Mouse (Mus musculus): ENCODE results near the gene Gm44596.

Gene Gm44596

GRCm38 (mm10) chr6:128375192-128375591, at the start of gene Gm44596, which contains the start of gene Tex52:
Gene Gm44596, plus strand, starts transcription at chr6:128375503.
Gene Tex52, plus strand, starts transcription at chr6:128375456.
- DNase-seq (ENCODE audit: low spot score in 2 of 2) = no peak

DNA sequence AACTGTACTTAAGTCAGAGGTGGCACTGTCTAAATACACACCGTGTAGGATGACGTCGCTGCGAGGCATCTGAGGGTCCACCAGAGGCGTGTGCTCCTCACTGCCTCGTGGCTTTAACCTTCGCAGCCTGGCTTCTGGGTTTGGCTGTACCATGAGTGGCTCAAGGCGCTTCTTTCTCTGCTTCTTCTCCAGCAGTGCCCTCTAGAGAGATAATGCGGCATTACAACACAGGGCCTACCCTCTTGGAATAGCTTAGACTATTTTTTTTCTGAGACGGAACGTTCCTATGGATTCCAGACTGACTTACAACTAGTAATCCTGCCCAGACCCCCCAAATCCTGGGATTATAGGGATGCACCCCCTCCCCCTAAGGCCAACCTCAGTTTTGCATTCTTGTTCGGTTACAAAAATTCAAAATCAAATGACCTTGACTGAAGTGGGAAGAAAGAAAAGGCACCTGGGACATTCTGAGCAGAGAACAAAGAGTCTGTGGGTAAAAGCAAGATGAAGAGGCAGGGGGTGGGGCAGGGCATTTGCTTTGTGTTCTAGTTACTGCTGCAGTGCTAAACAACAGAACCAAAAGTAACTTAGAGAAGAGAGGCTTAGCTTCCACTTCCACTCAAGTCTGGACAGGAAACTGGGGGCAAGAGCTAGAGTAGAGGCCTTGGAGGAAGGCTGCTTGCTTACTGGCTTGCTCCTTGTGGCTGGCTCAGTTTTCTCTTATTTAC, 40.7 kb upstream of the Gm44596 start:
- peak in 1 of 2 experiments; percentile 76 for DNase-seq (ENCODE audit: low spot score in 2 of 2)

DNA sequence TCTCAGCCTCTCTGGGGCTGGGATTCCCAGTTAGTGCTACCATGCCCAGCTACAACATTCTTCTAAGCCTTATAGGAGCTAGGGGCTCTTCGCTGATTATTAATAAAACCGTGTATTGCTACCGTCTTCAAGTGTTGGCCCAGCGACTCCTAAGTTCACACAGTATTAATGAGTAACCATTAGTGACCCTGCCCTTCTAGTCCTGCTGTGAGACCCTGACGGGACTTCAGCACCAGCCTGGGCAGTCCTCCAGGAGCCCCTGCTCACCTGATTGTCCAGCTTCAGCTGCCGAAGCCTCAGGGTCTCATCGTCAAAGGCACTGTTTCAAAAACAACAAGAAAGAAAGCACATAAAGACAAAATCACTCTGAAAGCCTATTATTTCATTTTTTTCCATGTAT, 37.8 kb upstream of the Gm44596 start:
- DNase-seq (ENCODE audit: low spot score in 2 of 2) = no peak

DNA sequence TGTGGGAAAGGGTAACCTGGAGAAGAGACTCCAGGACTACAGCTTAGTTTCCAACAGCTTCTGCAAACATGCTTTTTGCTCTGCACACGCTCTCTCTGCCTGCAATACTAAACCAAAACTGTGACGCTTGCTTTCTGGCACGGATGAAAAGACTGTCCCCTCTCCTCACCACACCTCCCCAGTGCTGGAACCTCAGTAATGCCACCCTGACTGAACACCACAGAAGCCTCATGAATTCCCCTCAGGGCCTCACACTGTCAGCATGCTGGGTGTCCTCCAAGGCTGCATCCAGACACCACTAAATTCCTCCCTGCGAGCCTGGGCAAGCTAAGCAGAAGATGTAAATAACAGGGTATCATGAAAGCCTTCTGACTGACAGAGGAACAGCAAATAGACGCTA, 36.4 kb upstream of the Gm44596 start:
- no peak for DNase-seq (ENCODE audit: low spot score in 2 of 2)

DNA sequence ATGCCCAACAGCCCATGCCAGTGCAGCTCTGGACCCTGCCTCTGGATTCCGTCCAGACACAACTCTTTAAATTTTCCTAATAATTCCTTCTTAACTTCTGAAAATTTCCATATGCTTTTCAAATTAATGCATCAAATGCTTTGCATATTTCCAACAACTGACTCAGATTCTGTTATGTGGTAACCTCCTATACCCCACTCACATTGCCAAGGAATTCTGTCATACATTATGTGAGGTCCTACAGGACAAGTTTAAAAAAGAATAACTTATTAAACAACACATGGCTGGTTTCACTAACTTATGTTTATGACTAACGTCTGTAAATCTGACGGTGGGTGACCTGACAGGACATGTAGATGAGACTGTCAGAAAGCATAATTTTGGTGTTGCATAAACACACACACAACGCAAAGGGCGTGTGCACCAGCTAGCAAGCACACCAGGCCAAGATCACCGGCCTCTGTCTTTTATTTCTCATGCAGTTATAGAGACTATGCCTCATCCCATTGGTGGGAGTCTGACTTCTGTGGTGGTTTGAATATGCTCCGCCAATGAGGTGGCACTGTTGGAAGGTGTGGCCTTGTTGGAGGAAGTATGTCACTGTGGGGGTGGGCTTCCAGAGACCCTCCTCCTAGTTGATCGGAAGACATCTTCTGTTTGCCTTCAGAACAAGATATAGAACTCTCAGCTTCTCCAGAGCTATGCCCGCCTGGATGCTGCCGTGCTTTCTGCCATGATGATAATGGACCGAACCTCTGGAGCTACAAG, 33.2 kb upstream of the Gm44596 start:
- DNase-seq (ENCODE audit: low spot score in 2 of 2) = no peak

GRCm38 (mm10) chr6:128345623-128346022, 29.7 kb upstream of the Gm44596 start:
- no peak for DNase-seq (ENCODE audit: low spot score in 2 of 2)

DNA sequence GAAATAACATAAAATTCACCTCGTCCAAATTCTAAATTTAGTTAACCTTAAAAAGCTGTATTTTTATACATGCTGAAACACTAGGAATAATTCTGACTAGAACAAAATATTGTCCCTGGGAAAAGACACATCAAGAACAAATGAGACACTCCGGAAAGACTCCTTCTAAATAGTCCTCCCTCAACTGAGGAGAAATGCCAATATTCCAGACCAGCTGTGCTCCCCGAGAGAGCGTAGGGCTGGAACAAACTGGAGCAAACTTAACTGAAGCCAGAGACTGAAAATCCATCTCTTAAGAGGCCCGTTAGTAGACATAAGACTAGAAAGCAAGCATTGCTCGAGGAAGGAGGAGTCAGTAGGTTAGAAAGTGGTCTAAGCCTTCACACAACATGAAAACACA, 28.5 kb upstream of the Gm44596 start:
- DNase-seq (ENCODE audit: low spot score in 2 of 2) = no peak

- DNase-seq (ENCODE audit: low spot score in 2 of 2) = no peak
Observed at GRCm38 (mm10) chr6:128349711-128350110, 25.6 kb upstream of the Gm44596 start.

GRCm38 (mm10) chr6:128354140-128354539, 21.2 kb upstream of the Gm44596 start:
- DNase-seq (ENCODE audit: low spot score in 2 of 2) = no peak

DNA sequence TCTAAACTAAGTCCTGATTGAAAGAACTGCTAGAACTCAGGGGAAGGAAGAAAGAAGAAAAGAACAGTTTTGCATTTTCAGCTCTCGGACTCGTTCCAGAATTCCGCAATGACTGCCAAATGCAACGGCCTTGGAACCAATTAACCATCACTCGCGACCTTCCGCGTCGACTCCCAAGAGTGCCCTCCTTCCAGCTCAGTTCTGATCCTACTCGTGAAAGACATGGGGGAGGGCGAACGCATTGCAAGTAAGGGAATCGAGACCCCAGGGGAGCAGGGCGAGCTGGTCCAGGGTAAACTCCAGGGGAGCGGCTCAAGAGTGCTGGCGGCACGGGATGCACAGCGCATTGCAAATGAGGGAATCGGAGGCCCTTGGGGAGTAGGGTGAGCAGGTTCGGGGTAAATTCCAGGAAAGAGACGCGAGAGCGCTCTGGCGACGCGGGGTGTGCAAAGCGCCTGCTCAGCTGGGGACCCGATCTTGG, 20.1 kb upstream of the Gm44596 start:
- DNase-seq (ENCODE audit: low spot score in 2 of 2) = peak in 1 of 2 experiments; percentile 15

DNA sequence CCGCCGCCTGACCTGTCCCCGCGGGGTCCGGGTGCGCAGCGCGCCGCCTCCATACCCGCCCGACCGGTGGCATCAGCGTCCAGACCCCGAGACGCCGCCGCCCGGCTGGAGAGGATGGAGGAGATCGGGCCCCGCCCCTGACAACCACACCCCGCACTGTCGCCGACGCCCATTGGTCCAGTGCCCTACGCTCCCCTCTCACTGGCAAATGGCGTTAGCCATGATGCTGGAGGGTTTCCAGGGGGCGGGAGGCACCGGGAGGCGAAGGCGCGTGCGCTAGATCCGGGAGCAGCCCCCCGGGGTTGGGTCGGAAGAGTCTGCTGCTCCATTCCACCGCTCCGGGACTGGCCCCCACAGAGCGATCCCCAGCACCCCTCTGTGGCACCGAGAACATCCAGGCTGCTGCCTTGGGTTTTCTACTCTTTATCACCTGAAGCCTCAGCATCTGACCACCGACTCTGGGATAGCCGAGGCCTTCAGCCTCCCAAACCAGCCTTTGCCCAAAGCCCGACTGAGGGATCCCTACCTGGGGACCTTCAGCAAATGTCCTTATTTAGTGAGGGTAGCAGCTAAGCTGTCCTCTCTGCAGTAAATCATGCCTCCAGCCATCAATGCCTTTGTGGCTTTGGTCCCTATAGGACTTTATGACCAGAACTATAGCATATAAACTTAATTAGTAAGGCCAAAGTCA, 19.4 kb upstream of the Gm44596 start, which contains the start of gene Tulp3:
Gene Tulp3, minus strand, starts transcription at position 126 of the 691 bp plus-strand sequence.
- DNase-seq (ENCODE audit: low spot score in 2 of 2) = peak; percentile 65 to 90

GRCm38 (mm10) chr6:128358999-128359398, 16.3 kb upstream of the Gm44596 start:
- DNase-seq (ENCODE audit: low spot score in 2 of 2) = peak; percentile 57 to 77

DNA sequence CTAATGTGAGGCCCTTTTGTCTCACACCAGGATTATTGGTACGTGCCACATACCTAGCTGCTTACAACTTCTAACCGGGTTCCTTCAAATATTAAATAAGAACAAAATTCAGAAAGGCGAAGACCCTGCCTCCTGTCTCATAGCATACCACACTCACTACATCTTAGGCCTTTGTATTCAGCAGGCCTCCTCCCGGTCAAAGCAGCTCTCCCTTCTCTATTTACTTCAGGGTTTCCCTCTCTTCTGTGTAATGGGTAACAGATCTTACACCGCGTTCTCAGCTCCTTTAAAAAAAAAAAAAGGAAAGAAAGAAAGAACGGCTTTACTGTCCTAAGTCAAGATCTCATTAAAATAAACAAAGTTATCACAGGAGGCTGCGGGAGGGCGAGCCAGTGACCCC, 13.4 kb upstream of the Gm44596 start:
- DNase-seq (ENCODE audit: low spot score in 2 of 2) = peak in 1 of 2 experiments; percentile 22

- peak; percentile 86 to 90 for DNase-seq (ENCODE audit: low spot score in 2 of 2)
Observed at GRCm38 (mm10) chr6:128362381-128363006, 12.8 kb upstream of the Gm44596 start, which contains the start of the genes Rhno1 and Foxm1. Gene Rhno1, minus strand, starts transcription at chr6:128362911. Gene Foxm1, plus strand, starts transcription at chr6:128362967.

GRCm38 (mm10) chr6:128363007-128363825, 12.1 kb upstream of the Gm44596 start:
- DNase-seq (ENCODE audit: low spot score in 2 of 2) = no peak

DNA sequence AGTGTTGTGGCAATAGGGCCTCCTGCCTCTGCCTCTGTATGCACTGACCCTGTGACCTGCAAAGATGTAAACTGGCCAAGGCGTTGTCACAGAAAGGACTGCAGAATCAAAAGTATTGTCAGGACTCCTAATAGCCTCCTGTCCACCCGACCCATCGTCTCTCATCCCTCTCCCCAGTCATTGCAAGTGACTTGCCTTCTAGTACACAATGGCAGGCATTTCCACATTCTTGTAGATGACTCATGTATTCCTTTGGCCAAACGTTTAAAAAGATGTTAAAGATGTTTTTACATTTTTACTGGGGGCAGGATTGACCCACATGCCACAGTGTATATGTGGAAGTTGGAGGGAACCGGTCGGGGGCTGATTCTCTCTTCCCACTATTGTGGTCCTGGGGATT, 10.6 kb upstream of the Gm44596 start:
- DNase-seq (ENCODE audit: low spot score in 2 of 2) = no peak

DNA sequence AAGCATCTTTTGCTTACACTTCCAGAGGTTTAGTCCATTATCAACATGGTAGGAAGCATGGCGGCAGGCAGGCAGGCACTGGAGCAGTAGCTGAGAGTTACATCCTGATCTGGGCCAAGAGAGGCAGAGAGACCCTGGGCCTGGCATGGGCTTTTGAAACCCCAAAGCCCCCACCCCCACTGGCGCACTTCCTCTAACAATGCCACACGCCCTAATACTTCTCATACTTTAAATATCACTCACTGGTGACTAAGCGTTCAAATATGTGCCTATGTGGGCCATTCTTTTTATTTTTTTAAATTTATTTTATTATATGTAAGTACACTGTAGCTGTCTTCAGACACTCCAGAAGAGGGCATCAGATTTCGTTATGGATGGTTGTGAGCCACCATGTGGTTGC, 8.8 kb upstream of the Gm44596 start:
- no peak for DNase-seq (ENCODE audit: low spot score in 2 of 2)

- no peak for DNase-seq (ENCODE audit: low spot score in 2 of 2)
Observed at GRCm38 (mm10) chr6:128370040-128370439, 5.3 kb upstream of the Gm44596 start.

DNA sequence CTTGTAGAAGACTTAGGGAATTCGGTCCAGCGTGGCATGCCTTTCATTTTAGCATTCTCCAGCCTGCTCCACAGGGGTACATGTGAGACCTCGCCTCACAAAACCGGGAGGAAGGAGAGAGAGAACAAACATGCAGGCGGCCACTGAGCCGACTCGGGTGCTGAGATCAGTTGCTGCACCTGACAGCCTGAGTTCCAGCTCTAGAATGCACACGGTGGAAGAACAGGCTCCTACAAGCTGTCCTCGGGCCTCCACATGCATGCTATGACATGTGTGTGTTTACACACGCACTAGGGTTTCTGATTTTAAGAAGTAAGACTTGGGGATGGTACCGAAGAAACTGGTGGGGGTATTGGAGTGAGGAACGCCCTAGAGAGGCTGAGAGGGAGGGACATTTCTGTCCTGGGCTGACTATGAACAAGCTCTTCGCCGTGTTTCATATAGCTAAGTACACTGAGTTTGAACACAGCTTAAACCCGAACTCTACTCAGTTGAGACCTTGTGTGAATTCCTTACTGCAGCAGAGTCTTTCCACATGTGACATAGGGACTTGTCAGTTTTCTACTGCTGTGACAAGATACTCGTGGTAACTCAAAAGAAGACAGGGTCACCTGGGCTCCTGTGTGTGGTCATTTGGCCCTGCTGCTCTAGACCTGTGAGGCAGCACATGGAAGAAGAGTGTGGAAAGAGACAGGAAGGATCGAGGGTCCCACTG, 1.2 kb downstream of the Gm44596 start:
- no peak for DNase-seq (ENCODE audit: low spot score in 2 of 2)

DNA sequence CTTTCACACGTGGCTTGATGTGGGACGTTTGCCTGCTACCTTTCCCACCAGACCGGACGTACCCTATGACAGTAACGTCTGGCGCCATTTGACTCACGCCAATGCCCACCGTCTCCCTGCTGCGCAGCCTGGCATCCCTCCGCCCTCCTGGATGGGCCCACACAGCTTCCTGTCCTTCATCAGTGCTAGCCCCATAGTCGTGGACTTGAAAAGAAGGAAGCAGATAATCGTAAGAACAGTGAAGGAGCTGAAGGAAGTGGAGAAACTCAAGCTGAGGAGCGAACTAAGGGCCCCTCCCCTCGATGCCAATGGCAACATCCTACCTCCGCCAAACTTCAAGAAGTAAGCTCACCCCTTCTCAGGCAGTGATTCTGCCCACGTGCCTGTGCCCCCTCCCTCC, 4.3 kb downstream of the Gm44596 start:
- no peak for DNase-seq (ENCODE audit: low spot score in 2 of 2)
